Mouse (Mus musculus): ENCODE data around the gene Sipa1l1. TPM values are rescaled to one million over a fixed set of nuclear protein-coding genes. Genes with fewer than 3 reads are reported as not detected.
A peak's percentile ranks its signal among the peaks of the same experiment; 100 is the strongest.

Sipa1l1 gene
- total RNA-seq, 2 experiments from 2014 or later: 35.2 to 44.3 TPM

DNA sequence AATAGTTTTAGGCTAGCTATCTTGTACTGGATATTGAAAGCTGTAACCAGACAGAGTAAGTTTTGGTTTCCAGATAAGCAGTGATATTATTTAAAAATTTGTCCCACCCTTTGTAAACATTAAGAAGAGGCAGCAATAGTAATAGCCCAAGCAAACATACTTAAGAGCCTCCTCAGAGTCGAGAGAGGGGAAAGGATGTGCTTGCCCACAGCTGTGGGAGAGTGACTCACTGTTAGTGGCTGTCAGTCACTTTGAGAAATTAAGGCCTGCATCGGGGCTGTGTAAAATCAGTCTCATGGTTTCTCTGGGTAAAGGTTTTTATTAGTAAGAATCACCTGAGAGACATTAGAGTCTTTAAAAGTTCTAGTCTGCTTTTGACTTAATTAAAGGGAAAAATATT is 40.6 kb downstream of the Sipa1l1 start:
- no peak for DNase-seq

DNA sequence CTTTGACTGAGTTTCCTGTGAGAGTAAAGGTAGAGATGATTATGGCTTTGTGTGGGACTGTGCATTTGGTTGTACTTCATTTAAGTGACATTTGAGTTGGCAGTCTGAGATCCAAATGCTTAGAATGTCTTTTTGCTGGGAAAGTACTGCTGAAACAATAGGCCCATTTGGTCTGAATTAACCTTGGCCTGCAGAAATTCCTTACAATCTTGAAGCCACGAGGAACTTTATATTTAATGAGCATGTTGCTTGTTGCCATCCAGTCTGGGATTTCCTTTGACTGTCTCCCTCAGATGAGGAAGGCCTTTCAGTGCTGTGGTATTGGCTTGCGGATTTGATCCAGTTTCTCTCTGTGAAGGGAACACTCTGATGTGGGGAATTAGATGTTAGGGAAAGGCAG is 43.9 kb downstream of the Sipa1l1 start:
- DNase-seq: no peak

DNA sequence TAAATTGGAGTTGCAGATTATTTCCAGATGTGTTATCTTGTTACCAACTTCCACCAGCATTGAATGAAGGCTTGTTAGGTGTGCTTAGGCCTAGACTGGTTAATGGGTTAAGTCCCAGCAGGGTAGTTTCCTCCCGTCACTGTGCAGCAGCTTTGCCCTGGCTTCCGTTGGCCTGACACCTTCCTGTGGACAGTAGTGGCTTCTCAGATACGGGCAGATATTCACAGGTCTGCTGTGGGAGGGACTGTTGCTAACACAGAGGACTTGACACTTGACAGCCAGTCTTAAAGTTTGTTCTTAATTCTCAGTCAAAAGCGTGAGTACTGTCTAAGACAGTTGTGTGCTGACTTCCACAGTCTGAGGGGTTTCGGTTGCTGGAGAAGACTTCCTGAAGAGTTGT is 45.8 kb downstream of the Sipa1l1 start:
- DNase-seq: no peak

DNA sequence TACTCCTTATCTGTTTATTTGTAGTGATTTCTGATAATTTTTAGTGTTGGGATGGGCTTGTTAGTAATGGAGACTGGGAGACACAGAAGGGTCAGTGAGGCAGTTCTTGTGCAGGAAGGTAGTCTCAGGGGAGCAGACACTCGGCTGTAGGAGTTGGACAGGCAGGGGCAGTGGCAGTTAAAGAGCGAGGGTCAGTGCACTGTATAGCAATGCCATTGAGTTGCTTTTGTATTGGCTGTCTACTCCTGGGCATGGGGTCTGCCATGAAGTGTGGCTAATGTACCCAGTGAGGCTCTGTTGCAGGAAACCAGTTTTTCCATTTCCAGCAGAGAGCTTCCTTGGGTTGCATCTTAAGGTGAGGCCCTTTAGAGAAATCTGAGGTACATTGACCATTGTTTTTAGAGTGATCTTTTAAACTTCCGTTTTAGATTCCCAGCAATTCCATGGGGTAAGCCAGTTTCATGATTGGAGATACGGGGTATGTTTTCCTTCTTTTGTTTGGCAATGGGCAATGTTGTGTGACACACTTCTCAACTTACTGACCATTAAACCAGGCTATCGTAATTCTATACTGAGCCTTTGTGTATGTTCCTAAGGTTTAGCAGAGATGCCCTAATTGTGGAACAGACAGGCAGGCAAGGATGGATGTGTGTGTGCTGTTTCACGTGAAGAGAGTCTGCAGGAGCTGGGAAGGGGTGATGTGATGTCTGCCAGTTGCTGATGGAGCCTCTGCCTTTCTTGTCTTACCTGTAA is 47.9 kb downstream of the Sipa1l1 start:
- DNase-seq: no peak

DNA sequence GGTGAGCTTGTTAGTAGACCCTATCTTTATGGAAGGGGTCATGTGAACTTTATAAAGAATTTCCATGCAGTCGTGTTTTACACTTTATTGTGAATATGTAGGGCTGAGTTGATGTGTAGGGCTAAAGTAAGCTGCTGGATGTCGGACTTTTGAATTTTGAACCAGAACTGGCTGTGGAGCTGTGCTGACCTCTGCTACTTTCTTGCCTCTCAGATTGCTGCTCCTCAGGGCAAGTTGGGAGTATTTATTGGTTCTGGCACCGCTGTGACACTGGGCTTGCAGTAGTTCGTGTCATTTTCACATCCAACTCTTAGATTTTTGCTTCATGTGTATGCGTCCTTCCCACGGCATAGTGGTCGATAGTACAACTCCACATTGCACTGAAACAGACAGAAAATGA is 49.1 kb downstream of the Sipa1l1 start:
- DNase-seq: no peak

DNA sequence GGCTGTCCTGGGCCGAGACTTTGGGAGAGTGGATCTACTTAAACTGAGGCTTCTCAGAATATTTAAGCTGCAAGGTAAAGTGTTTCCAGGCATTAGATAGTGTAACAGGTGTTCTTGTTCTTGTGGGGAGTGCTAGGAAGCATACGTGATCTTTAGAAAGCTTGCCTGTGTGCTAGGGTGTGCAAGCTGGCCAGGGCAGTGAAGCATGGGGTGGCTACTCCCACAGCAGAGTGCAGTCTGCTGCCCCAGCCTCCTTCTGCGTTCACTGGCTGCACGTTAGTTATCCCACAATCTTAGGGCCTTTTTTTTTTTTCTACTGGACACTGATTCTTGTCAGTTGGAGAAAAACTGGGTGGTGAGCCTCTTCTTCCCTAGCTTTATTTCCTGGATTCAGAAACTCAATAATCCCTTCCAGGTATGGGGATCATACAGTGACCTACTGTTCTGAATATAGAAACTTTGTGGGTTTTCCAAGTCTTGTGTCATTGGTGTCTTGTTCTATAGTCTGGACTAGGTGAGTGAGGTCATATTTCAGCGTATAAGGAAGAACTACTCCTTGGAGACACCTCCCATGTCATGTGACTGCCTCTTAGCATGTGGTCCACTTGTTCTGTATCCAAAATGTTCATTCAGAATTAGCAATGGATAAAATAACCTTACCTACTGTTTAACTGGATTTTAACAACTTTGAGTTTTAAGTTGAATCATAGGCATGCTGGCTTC is 51.4 kb downstream of the Sipa1l1 start:
- no peak for DNase-seq

DNA sequence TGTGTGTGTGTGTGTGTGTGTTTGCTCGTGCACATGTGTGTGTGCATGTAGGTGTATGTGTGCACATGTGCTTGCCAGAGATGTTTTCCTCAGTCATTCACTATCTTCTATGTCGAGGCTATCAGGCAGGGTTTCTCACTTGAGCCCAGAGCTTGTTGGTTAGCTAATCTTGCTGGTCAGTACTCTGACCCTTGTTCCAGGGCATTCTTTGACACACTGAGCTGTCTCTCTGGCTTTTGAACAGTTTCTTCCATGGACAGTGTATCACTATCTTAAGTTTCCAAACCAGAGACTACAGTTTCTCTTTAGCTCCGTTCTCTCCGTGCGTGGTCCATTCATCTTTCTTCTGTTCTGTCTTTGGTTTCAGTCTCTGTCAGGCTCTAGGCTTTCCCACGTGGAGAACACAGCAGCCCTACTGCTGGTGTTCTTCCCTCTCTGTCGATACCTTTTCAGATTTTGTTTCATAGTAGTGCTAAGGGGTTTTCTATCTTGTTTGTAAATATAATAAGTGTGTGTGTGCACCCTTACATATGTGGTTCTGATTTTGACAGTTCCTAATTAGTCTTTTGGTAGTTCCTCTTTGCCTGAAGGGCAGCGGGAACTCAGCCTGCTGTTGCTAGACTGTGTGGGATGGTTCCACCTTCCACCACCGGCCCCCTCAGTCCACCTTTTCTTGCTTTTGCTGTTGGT is 54.2 kb downstream of the Sipa1l1 start:
- DNase-seq: no peak

DNA sequence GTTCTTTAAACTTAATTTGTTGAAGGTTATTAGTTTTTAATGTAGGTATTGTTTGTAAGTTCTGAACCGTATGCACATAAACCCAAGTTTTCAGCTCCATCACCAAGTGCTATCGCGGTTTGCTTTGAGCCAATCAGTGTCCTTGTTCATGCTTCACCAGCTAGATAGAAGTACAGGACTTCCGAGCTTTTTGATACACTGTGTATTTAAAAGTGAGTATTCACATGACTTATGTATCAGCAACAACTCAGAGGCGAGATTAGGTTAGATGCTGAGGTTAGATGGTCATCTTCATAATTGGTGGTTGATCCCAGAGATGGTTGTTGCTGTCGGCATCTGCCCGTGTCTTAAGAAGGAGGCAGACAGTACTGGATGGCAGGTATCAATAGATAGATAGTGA is 55.7 kb downstream of the Sipa1l1 start:
- DNase-seq: no peak

DNA sequence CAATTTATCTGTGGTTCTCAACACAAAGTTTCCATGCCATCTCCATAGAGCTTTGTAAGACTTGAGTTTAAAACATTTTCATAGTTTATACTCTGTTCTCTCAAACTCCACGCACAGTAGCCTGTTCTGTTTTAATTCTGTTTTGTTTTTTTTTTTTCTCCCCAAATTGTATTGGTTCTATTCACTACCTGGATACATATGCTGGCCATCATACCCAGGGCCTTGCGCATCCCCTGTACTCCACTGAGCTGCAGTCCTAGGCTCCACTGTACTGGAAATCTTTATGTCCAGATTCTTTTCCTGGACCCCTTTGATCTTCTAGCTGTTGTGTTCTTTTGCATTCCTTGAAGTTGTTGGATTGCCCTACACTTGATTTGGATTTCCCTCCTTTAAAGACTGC is 56.2 kb downstream of the Sipa1l1 start:
- no peak for DNase-seq

DNA sequence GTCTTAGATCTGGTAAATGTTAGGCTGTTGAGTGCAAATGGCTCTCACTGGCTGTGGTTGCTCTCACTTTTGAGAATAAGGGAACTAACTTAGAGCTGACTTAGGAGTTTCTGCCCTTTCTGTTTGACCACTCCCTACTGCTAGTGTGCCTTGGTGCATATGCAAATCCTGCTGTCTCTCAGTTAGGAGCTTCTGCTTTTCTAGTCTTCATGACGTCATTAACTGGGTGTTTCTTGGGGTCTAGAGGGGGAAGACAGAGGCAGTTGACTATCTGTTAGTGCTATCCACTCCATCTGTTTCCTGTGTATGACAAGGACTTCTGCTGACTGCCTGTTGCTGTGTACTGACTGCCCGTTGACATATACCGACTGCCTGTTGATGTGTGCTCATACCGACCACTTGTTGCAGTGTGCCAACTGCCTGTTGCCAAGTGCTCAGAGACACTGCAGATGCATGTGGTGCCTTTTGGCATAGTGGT is 56.7 kb downstream of the Sipa1l1 start:
- no peak for DNase-seq

DNA sequence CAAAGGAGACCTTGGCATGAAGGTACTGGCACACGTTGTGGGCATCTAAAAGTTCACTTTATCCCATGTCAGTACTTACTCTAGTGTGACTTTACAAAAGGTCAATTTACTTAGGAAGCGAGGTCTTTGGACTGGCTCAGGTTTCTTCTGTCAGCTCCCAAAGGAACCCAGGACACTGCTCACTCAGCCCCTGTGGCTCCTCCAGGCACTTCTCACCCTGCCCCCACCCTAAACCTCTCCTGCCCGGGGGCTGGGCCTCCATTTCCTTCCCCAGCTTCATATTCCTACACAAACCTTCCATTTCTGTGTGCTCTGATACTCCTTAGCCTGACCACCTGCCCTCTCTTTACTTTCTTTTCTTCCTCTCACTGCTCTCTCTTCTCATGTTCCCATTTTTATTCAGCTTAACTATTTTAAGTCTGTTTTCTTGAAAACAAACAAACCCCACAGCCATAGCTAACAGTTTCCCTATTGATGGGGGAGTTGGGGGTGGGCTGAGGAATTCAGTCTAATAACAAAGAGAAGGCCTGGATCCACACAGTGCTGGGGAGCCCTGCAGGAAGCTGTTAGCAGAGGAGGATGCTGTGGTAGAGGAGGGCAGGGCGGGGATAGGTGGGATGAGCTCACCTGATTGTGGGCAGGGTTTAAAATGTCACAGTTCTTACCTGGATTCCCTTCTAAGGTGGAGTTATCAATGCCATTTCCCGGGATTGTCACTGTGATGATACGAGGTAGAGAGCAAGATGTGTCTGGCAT is 57.4 kb downstream of the Sipa1l1 start:
- no peak for DNase-seq

DNA sequence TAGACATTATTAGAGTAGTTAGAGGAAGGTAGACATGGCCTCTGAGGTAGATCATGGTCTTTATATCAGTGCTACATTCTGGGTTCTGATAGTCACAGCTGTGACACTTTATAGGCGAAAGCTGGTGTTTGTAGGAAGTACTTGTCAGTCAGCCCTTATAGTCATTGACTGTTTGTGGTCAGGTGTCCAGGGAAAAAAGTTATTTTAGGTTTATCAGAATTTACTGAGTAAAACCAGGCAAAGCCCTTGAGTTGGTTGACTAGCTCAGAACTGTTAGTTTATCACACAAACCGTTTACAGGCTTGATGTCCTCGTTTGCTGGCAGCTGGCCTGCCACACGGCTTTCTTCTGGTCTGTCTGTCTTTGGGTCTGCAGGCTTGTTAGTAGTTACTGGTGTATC is 61.0 kb downstream of the Sipa1l1 start:
- DNase-seq: no peak

DNA sequence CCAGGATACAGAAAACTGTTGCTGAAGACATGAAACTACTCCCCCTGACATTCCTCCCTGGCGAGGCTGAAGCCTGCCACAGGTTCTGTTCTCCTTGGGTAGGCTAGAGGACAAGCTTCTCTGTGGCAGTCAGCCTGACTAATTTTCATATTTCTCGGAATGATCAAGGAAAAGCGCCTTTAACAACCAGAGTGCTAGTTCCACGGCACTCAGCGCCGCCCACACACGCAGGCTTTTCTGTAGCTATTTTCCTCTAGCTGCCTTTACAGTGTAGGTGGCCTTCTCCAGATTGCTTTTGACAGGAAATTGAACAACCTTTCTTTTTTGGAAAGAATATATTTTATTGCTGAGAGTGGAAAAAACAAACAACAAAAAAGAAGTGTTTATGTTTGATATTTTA is 62.1 kb downstream of the Sipa1l1 start:
- no peak for DNase-seq

DNA sequence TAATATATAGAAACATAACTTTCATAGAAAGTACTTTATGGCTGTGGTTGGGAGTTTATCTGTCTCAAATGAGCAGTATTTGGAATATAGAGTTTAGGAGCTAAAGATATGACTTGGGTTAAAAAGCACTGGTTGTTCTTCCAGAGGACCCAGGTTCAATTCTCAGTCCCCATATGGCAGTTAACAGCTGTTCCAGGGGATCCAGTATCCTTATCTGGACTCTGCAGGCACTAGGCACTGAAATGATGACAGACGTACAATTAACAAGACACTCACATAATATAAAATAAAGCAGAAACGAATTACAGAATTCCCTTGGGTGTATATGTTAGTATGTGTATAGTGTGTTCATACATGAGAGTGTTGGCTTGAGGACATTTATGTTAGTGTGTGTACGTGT is 64.1 kb downstream of the Sipa1l1 start:
- DNase-seq: no peak

DNA sequence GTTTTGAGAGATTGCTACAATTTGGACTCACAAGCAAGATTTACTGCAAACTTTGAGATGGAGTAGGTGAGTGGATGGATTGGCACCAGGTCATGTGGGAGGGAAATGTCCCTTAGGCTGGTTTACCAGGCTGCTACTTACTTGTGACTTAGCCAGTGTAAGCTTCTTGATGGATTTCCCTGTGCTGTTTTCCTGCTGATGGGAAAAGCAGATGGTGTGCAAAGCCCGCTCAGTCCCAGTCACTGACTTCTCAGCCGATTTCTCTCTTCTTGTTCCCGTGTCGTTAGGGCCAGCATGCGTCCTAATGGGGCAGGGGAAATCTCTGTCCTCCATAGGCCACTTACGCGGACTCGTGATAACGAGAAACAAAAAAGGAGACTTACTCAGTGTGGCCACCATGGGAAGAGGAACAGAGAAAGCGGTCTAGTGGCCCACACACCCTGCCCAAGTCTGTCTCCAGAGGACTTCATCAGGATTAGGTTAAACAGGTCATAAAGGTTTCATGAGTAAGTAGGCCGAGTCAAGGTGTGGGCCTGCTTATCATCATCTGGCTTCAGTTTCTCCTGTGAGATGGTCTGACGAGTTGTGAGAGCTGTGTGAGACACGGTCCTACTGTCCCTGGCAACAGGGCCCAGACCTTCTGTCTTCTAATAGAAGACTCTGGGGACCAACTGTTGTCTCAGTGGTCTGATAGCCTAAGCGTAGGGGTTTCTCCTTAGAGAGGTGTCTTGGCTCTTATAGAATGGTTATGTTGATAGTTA is 65.5 kb downstream of the Sipa1l1 start:
- no peak for DNase-seq

DNA sequence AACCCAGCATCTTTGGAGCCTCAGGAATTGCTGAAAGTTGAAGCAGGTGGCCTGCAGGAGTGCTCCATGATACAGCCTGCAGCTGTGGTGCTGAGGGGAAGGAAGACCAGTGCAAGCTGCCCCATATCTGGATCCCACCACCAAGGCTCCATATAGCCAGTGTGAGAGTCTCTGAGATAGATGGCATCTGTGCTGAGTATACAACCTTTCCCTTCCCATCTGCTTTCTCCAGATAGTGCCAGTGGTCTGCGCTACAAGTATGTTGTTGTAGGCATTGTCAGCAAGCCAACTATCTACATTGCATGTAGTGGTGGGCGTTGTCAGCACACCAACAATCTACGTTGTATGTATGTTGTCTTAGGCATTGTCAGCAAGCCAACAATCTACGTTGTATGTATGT is 68.0 kb downstream of the Sipa1l1 start:
- no peak for DNase-seq

DNA sequence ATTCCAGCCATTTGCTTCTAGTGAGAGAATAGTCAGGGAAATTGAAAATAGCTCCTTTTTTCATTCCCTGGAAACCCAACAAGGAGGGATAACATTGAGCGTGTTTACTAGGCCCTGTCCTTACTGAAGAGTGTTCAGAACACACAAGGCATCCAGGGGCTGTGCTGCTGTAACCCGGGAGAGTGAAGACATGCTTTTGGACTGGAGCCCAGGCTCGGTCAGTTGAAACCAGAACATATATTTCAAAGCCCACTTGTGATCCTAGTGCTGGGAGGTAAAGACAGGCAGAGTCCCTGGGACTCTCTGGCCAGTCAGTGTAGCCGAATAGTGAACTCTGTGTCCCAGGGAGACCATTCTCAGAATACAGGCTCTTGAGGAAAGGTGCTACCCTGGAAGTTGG is 68.8 kb downstream of the Sipa1l1 start:
- DNase-seq: peak; percentile 29

DNA sequence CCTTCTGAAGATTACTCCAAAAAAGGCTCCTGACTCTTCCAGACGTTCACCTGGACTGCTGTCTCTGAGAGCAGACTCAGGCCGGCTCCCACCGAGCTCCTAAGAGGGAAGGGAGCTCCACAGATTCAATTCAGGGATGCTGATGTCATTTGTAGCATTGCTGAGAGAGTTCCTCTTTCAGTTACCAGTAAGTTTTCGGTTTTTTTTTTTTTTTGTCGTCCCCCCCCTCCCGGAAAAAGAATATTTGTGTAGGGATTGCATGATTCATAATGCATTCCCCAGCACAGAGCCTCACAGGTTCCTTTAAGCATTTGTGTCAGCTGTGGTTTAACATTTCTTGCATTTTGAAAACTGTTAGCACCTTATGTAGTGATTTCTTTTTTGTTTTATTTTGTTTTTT is 71.6 kb downstream of the Sipa1l1 start:
- DNase-seq: no peak

DNA sequence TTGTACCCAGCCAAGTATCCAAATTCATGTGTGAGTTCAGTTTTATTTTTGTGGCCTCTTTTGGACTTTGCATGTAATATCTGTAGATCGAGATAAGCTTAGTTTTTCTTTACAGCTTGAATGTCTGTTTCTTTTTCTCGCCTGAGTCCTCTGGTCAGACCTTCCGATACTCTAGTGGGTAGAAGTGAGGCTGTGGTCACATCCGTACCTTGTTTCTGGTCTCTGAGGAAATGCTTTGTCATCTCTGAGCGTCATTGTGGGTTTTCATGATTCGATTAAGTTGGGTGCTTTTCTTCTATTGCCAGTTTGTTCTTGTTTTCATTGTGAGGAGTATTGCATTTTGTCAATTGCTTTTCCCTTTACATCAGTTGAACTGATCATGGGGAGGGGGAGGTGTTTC is 76.1 kb downstream of the Sipa1l1 start:
- no peak for DNase-seq

DNA sequence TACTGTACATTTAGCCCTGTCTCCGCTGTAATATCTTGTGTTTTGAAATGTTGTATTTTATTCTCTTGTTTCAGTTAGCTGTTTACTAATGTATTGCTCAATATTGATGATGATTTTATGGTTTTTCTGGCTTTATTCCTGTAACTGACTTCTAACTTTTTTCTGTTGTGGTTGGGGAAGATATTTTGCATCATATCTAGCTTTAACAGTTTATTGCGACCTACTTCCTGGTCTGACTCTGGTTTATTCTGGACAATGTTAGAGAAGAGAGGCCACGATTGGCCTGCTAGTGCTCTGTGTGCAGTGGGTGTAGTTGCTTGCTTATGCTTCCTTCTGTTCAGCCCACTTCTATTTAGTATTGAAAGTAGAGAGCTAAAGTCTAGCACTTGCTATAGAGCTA is 77.3 kb downstream of the Sipa1l1 start:
- no peak for DNase-seq

DNA sequence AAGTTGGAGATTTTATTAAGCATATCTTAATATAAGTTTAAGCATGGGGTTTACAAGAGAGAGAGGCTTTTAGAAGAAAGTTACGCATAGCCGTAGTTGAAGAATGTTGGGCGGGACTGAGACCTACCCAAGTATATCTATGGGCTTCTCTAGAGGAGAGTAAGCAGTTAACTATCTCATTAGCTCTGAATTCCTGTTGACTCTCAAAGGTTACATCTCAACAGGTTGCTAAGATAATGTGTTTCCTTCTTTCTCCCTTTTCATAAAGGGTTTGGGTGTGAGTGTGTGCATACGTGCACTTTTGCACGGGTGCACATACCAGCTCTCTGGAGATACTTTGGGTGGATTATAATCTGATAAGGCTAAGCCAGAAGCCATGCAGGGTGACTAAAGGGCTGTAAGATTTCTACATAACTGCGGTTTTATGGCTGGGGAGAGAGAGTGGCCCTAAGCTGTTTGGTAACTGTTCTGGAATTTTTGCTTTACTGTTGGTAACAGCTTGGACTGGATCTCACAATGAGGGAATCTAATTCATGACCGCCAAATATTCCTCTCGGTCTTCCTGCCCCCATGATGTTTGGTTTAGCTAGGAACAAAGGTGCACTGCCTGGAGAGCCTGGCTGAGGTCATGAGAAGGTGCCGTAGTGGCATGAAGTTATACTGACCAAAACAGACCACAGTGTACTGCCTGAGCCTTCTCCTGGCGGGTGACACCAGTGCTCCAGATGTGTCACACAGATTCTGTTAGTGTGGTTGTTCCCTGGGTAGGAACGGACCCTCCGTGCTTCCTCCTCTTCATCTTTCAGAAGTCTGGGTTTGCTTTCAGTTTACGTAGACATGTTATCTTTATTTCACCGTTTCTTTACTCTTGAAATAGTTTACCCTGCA is 78.5 kb downstream of the Sipa1l1 start:
- DNase-seq: no peak

Data from adrenal gland, postnatal 10 days (tissue).